Mouse (Mus musculus): Measurements from ENCODE around the gene Gm11213.

DNA sequence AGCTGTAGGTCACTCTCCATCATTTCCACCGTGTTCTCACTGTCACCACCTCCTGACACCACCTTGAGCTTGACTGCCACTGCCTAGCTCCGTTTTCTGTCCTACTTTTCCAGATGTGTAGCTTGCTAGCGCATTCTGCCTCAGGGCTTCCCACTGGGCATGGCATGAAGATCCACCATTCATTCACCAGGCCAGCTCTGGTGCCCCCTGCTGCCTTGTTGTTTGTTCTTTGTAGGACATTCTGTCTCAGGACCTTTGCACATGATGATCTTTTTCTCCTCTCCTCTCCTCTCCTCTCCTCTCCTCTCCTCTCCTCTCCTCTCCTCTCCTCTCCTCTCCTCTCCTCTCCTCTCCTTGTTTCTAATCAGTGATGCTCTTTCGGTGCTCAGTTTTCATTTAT lies 42.3 kb downstream of the Gm11213 start:
- TF ChIP-seq EP300 (IDR thresholded peaks at IDR 0.05; ENCODE audit: low read depth) (no peak), CTCF (IDR thresholded peaks at IDR 0.05; ENCODE audit: low read depth) (no peak)
